Mouse (Mus musculus) heart, postnatal 10 days (tissue): ENCODE measurements around the gene Ssxb1. TPM values are rescaled to one million over a fixed set of nuclear protein-coding genes. Genes with fewer than 3 reads are reported as not detected.
"Not testable (repeated sequence)": the region's sequence is repeated elsewhere in the genome, so short reads cannot be mapped to it uniquely, and the experiment has no call there.

Source experiments
- DNase-seq, 2 experiments: peaks; one replicate each; pipeline ENCODE4 v3.0.0; 2021
- intact Hi-C: fragments of 180-260 bp; cut with DNase I; formaldehyde crosslinking; loops from one replicate; pipeline ENCODE4 v1.15.1; 2025
- total RNA-seq, 2 experiments: library from RNA; stranded (reverse); gene quantifications; 2 replicates each; pipeline ENCODE4 v1.2.3; 2021

Gene Ssxb1
- not detected for total RNA-seq

GRCm38 (mm10) chrX:8413005-8413404 is at the start of gene Ssxb1:
Gene Ssxb1 (plus strand): TSS chrX:8413305.
- DNase-seq, intact Hi-C loops: not testable (repeated sequence)

GRCm38 (mm10) chrX:8366678-8367077 is 46.4 kb upstream of the Ssxb1 start, which contains the start of gene Ssxb9:
Gene Ssxb9 (plus strand): TSS chrX:8366978.
- DNase-seq, intact Hi-C loops: not testable (repeated sequence)

GRCm38 (mm10) chrX:8461626-8462025 is 48.5 kb downstream of the Ssxb1 start, which contains the start of gene Ssxb2:
Gene Ssxb2 (minus strand): TSS chrX:8461726.
- intact Hi-C loops = not testable (repeated sequence)

More at GRCm38 (mm10) chrX:8461626-8462025, 48.5 kb downstream of the Ssxb1 start, which contains the start of gene Ssxb2:
- DNase-seq = not testable (repeated sequence)

Other genes starting within 250 kb of the Ssxb1 start
- gene Tbc1d25, start 237.1 kb upstream of the Ssxb1 start, total RNA-seq = 1 to 10 TPM; 6.0 to 6.5 TPM
- gene Ebp, start 219.8 kb upstream of the Ssxb1 start, total RNA-seq = 10 to 100 TPM; 22.8 to 26.1 TPM
- gene Porcn, start 206.8 kb upstream of the Ssxb1 start, total RNA-seq = 1 to 10 TPM; 2.4 to 3.1 TPM
- gene Ftsj1, start 160.9 kb upstream of the Ssxb1 start, total RNA-seq = 10 to 100 TPM; 13.3 to 13.7 TPM
- gene Slc38a5, start 142.2 kb upstream of the Ssxb1 start, total RNA-seq = 1 to 10 TPM; 1.3 to 1.8 TPM
- gene Ssxb10, start 85.9 kb upstream of the Ssxb1 start, total RNA-seq = not detected
- not detected for gene Ssxb9, start 46.3 kb upstream of the Ssxb1 start, total RNA-seq
- gene Ssxb2, start 48.4 kb downstream of the Ssxb1 start, total RNA-seq = not detected
- not detected for gene Gm14459, start 111.6 kb downstream of the Ssxb1 start, total RNA-seq
- not detected for gene Ssxb6, start 134.9 kb downstream of the Ssxb1 start, total RNA-seq
- gene Ssxb3, start 178.5 kb downstream of the Ssxb1 start, total RNA-seq = not detected